Mouse (Mus musculus): ENCODE measurements around the gene Arfip1.
"Not testable (repeated sequence)": the region's sequence is repeated elsewhere in the genome, so short reads cannot be mapped to it uniquely, and the experiment has no call there.

Gene Arfip1

DNA sequence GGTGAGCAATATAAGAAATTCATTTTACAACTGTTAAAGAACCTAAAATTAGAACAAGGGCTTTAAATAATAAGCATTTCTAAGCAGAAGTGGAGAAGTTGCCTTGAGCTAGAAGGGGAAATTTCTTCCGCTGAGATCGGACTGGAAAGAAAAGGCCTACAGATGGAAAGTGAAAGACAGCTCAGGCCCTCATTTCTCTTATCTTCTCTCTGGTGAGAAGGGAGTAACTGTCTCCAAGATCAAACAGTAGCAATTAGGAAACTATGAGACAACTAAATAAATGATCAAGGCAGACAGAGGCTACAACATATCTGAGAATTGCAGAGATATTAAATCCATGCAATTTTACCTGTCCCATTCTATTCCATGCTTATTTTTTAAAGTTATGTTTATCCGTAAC lies 11.9 kb downstream of the Arfip1 start:
- DNase-seq (ENCODE audit: low spot score in 2 of 2): no peak

DNA sequence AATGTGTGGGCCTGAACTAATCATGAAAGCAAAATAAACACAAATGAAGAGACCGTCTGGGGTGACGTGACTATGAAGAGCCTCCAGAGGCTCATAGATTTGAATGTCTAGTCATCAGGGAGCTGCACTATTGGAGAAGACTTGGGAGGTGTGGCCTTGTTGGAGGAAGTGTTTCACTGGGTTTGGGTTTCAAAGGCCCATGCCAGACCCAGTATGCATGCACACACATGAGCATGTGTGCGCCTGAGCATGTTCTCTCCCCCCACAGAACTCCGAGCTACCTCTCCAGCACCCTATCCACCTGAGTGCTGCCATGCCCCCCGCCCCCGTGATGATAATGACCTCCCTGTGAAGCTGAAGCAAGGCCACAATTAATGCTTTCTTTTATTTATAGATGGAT lies 12.8 kb downstream of the Arfip1 start:
- DNase-seq (ENCODE audit: low spot score in 2 of 2): no peak

DNA sequence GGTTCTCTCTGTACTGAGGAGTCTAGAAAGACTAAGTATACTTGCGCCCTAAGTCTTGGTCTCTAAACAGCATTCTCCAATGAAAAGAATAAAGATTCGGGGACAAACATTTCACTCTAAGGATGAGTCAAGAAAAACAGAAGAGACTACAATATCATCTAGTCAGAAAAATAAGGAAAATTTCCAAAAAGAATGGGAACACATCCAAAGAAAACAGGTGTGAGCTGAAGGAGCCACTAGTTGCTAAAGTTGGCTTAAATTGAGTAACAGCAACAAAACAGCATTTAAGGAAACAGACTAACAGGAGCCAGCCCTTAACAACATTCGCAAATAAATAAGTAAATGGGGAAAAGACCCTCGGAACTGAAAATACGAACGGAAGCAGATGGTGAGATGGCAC lies 13.9 kb downstream of the Arfip1 start:
- no peak for DNase-seq (ENCODE audit: low spot score in 2 of 2)

DNA sequence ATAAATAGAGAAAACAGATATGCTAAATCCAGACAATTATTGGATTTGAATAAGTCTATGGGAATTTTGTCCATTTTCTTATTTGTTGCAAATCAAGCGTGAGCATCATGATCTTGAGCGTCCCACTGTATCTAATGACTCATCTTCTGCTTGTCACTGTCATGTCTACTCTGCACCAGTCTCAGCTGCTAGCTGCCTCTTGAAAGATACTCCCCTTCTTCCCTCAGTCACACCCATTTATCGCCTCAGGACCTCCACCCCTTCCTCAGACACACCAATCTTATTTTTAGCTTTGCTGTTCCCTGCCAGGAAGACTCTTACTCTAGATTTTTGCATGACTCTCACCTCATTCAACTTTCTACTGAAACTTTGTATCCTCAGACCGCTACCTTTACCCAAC lies 19.0 kb downstream of the Arfip1 start:
- DNase-seq (ENCODE audit: low spot score in 2 of 2): no peak

DNA sequence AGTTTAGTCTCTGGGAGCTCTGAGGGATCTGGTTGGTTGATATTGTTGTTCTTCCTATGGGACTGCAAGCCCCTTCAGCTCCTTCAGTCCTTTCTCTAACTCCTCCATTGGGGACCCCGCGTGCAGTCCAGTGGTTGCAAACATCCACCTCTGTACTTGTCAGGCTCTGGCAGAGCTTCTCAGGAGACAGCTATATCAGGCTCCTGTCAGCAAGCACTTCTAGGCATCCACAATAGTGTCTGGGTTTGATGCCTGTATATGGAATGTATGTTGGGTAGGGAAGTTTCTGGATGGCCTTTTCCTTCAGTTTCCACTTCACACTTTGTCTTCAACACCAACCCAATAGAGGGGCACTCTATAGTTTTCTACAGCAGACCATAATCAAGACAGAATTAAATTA lies 19.5 kb downstream of the Arfip1 start:
- DNase-seq (ENCODE audit: low spot score in 2 of 2): not testable (repeated sequence)

DNA sequence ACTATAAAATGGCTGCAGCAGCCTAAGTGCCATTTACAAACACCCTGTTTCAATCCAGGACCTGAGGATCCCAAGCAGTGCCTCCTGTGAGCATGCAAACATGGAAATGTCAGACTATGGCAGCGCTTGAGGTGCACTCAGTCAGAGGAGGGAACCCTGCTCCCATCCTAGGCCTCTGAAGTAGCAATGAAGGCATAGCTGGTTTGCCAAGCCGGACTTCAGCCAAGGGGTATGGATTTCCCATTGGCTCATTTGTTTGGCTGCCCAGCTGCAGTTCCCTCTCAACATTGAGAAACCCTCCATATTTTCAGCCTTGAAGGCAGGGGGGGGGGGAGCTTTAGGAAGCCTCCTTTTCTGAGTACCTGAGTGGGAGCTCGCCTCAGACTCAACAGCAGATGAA lies 24.1 kb downstream of the Arfip1 start:
- DNase-seq (ENCODE audit: low spot score in 2 of 2): no peak

DNA sequence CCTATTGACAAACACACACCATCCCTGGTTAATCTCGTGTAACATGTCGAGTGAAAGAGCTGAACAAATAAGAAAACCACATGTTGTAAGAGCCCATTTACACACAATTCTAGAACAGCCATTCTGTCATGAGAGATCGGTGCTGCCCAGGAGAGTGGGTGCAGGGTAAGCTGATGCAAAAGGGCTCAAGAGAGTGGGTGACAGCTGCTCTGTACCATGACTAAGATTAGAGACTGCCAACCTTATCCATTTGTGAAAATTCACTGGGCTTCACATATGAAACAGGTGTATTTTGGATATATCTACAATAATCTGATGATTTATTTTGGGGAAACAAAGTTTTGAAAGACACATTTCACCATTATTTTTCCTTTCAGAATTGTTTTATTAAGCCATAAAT lies 26.6 kb downstream of the Arfip1 start:
- DNase-seq (ENCODE audit: low spot score in 2 of 2): no peak

DNA sequence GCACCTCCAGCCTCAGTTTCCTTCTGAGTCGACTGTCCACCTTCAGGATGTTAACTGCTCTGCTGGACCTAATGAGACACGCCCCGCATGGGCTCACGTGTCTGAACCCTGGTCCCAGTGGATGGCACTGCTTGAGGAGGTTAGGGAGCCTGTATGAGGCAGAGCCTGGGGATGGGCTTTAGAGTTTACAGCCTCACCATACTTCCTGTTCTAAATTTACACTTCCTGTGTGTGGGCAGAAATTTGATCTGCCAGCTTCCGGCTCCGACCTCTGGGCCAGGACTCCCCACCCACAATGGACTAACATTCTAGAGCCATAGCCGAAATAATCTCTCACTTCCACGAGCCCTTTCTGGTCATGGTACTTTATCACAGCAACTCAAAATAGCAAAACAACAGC lies 35.2 kb downstream of the Arfip1 start:
- DNase-seq (ENCODE audit: low spot score in 2 of 2): no peak

DNA sequence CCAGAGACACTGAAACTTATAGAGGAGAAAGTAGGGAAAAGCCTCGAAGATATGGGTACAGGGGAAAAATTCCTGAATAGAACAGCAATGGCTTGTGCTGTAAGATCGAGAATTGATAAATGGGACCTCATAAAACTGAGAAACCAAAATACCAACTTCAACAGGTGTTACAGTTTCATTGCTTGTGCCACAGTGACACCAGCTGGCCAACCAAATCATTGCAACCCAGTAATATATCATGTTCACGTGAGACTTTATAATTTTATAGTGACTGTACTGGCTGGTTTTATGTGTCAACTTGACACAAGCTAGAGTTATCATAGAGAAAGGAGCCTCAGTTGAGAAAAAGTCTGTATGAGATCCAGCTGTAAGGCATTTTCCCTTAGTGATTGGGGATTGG lies 40.0 kb downstream of the Arfip1 start:
- DNase-seq (ENCODE audit: low spot score in 2 of 2): peak; percentile 57 to 67

DNA sequence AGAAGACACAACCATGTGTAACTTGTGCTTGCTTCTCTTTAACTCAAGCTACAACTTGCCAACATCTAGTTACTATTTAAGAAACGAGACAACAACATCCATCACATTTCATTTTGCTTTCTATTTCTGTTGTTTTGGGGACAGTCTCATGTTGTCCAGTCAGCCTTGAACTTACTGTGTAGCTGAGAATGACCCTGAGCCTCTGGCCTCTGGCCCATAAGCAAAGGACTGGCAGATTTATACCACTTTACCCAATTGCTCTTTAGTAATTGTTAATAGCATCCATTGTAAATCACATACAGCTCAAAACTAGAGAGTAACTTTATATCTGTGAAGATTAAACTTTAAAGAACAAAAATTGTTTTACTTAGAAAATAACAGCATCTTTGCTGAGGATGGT lies 40.5 kb downstream of the Arfip1 start:
- no peak for DNase-seq (ENCODE audit: low spot score in 2 of 2)

DNA sequence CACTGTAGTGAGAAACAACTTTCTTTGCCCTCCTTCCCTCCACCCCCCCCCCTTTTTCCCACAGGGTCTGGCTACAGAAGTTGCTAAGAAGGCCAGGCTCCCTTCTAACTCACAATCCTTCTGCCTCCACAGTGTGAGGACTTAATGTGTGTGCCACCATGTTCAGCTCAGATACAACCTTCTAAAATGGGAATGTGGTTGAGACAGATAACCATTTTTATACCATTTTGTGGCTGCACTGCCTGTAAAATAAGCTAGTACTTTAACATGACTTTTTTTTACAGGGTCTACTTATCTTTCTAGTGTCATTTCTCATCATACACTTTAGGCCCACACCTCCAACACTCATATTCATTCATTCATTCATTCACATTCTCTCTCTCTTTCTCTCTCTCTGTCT lies 41.8 kb downstream of the Arfip1 start:
- no peak for DNase-seq (ENCODE audit: low spot score in 2 of 2)

DNA sequence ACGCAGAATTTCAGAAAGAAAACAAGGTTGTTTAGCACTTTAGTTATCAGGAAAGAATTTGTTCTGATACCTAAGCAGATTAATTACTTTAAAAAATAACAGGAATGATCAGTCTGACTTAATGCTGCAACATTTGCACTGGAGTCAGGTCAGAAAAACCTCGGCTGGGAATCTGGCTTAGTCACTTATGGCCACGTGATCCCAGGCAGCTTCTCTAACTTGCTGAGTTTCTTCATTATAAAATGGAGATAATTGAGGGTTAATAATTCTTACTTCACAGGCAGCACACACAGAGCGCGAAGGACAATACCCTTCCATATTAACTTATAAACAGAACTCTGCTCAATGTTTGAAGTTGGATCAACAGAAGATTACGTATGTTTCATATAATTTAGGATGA lies 45.4 kb downstream of the Arfip1 start:
- no peak for DNase-seq (ENCODE audit: low spot score in 2 of 2)

DNA sequence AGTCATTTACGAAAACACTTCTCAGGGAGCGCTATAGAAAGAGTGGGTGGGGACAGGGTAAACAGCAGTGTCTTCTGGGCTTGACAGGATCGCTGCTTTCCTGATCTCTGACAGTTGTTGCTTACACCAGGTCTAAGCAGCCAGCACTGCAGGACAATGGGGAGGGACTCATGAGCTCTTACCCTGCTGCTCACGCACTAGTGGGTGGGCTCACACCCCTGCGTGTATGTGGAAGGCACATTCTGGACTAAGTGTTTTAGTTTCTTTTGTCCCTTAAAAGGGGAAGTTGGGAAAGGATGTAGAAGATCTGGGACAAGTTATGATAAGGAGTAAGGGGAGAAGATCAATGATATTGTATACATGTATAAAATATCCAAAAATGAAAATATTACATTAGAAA lies 49.2 kb downstream of the Arfip1 start:
- DNase-seq (ENCODE audit: low spot score in 2 of 2): no peak

DNA sequence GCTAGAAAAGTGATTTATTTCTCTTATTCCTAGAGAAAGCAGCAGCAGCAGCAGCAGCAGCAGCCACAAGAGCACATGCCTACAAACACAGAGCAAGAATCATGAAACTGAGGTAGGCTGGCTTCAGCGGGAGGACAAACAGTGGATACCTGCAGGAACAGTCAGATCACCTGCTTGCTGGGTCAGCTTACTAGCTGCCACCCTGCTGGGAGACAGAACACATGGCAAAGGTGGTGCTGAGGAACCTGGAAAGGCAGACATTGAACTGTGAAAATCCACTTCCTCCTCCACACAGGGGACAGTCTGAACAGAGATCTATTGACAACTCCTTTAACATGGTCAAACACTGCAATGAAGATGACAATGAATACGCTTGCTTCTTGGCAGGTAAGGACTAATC lies 53.4 kb downstream of the Arfip1 start:
- DNase-seq (ENCODE audit: low spot score in 2 of 2): no peak

DNA sequence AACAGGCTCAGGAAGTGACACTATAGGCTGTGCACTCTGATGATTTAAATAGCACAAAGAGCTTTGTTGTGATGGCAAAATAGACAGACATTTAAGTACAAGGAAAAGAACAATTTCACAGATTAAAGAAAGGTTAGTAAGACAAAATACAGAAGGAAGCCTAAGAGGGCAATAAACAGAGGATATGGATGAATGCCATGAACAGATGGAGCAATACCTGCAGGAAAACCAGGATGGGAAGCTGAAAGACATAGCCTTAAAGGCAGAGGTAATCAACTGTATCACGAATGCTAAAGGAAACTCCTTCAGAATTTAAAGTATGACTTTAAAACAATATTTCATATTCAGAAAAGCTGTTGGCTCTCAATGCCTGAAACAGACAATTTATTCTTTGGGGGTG lies 57.5 kb downstream of the Arfip1 start:
- no peak for DNase-seq (ENCODE audit: low spot score in 2 of 2)

DNA sequence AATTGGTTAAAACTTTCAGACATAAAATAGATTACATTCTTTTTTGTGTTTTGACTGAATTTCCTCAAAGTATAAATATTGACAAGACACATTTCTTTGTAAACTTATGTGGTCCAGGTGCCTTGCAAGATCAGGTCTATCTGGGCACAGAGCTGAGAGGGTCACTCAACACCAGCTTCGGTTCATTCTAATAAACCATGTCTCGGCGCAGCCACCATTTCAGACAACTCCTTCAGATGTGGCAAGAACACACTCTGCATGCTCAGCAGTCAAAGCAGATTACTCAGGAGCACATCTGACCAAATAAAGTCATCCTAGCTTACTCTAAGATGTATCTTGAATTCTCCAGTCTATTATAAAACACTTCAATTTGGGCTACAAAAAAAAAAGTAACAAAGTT lies 66.3 kb downstream of the Arfip1 start:
- no peak for DNase-seq (ENCODE audit: low spot score in 2 of 2)

DNA sequence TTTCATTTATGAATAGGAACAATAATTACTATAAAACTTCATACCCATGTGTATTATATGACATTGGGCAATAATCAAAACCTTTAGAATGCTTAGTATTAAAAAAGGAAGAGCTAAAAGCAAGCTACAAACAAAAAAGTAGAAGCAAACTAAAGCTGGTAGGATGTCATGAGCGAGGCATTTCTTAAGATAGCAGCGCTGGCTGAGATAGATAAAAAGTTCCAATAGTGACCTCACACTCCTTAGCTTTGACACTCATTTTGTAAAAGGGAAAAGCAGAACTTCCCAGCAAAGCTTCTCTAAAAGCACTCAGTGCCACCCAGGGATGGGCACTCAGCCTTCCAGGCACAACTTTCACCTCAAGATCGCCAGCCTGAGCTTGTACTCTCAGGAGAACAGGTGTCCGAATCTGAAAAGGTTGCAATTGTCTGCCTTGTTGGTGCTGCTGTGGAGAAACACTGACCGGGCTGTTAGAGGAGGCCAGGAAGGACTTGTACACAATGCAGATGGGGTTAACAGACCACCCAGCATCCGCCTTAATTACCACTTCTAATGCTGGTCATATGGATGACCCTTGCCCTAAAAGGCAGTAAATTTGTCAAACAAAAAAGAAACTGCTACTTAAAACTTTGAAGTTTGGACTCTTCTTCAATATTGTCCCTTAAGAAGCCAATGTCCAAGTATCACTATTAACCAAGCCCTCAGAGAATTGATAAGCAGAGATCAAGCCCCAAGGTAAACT lies 69.5 kb downstream of the Arfip1 start:
- DNase-seq (ENCODE audit: low spot score in 2 of 2): no peak

DNA sequence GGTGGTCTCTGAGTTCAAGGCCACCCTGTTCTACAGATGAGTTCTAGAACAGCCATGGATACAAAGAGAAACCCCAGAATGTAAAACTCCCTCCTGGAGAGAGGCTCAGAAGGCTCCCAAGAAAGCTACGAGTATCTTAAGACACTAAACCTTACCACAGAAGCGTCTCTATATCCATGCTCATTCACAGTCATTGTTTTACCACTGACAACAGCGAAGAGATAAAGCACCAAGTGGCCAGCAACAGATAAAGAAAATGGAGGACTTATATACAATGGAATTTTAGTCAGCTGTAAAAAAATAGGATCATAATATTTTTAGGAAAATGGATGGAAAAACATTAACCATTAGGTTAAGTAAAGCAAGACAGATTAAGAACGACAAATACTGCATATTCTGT lies 77.2 kb downstream of the Arfip1 start:
- DNase-seq (ENCODE audit: low spot score in 2 of 2): no peak

DNA sequence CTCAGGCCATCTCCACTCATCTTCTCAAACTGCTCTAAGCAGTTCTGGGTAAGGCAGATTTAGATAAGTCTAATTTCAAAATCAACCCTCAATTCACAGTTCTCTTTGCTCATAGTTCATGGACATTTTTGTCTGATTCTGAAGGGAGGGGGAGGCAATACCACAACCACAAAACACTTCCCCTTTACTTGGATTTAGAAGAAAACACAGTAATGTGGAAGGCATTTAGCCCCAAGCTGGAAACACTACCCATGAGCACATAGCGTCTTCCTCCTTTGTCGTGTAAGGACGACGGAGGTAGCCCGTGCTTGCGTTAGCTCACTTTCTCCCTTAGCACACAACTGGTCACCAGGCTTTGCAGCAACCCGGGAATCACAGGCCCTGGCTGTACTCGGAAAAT lies 78.1 kb downstream of the Arfip1 start:
- DNase-seq (ENCODE audit: low spot score in 2 of 2): no peak

DNA sequence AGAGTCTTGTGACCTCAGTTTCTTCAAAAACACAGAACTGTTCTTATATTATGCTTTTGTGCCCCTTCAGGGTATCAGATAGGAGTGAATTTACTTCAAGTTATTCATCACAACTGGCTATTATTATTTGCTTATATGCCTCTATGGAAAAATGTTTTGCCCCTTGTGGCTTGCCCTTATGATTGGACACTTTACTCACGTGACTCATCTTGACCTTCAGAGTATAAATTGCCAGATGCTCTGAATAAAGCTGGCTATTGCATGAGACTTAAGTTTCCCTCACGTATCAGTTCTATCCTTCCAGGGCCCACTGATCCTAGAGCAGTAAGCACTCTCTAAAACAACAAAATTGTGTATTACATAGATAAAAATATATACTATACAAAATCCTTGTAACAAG lies 80.3 kb downstream of the Arfip1 start:
- DNase-seq (ENCODE audit: low spot score in 2 of 2): no peak

DNA sequence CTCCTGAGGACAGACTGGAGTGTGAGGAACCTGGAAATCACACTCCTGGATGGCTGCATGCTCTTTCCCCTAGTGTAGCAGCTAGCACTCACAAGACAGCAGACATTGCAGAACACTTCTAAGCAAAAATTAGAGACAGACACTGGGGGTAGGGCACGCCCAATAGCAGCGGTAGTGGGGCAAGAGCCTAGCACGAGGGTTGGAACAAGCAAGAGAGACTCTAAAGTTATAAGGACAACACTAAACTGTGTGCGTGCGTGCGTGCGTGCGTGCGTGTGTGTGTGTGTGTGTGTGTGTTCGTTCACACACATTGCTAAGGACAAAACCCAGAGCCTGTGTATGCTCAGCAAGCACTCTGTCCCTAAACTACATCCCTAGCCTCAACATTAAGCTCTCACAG lies 81.9 kb downstream of the Arfip1 start:
- no peak for DNase-seq (ENCODE audit: low spot score in 2 of 2)

DNA sequence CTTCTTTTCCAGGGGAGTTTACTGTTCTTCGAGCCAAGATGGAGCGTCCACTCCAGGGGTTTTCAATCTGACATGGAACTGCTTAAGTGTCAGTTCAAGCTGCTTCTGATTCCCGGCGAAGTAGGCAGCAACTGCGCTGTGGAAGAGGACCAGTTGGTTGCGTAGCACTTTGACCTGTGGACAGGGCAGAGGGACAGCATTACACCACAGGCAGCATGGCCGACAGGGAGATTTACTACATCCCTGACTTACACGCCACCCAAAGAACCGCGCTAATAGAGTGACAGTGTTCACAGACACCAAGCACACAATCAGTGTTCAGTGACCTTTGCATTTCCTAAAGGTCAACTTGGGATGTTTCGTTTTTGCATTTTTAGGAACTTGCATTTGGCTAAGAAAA lies 84.7 kb downstream of the Arfip1 start:
- DNase-seq (ENCODE audit: low spot score in 2 of 2): no peak

DNA sequence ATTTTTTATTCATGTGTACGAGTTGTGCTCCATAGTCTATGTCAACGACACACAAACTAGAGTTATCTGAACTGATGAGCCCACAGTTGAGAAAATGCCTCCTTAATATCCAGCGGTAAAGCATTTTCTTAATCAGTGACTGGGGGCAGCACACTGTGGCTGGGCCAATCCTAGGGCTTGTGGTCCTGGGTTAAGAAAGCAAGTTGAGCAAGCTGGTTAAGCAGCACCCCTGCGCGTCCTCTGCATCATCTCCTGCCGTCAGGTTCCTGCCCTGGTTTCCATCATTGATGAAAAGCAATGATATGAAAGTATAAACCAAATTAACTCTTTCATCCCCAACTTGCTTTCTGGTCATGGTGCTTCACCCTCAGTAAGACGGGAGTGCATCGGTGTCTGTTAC lies 89.8 kb downstream of the Arfip1 start:
- DNase-seq (ENCODE audit: low spot score in 2 of 2): no peak

DNA sequence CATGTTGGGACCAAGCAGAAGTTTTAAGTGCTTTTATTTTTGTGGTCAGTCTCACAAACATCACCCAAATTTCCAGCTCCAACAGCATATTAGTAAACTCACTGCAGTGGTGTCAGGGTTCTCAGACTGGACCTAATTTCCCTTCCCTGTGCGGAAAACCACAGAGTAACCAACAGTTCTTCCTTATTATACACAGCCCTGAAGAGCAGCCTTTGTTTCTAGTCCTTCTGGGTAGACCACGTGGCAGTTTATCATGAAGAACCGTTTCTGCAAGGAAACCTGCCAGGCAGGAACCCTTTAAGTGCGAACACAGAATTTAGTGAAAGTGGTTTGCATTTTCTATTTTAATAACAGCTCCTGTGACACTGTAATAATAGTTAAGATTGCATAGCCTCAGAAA lies 90.3 kb downstream of the Arfip1 start:
- no peak for DNase-seq (ENCODE audit: low spot score in 2 of 2)
